Mouse (Mus musculus): ENCODE data around the gene Aco2. TPM values are rescaled to one million over a fixed set of nuclear protein-coding genes. Genes with fewer than 3 reads are reported as not detected.

Aco2 gene
- polyA plus RNA-seq, 1 experiment from 2014 or later = 171 TPM

GRCm38 (mm10) chr15:81840306-81840705 is 31.8 kb upstream of the Aco2 start:
- no peaks in the 10 kb centered on the region for H3K9me3 ChIP-seq (ENCODE audit: control insufficient read depth, low read length)

GRCm38 (mm10) chr15:81842275-81842674 is 29.8 kb upstream of the Aco2 start:
- Histone ChIP-seq H3K36me3 (ENCODE audit: control insufficient read depth, insufficient read depth, low read length) (no peaks in the 10 kb centered on the region), H3K4me3 (ENCODE audit: low read depth, low read length) (no peak overlapping the region), H3K9ac (ENCODE audit: low read length) (no peak overlapping the region), H3K27me3 (ENCODE audit: control insufficient read depth, insufficient read depth, low read length) (no peaks in the 10 kb centered on the region), H3K9me3 (ENCODE audit: control insufficient read depth, low read length) (no peaks in the 10 kb centered on the region), H3K4me1 (replicated peaks; ENCODE audit: control insufficient read depth, insufficient read depth, low read length) (no peaks in the 10 kb centered on the region), H3K4me2 (ENCODE audit: low read depth, low read length, severe bottlenecking) (no peak overlapping the region), H3K27ac (ENCODE audit: low read depth, low read length) (no peak overlapping the region)
- no peak for DNase-seq (ENCODE audit: low spot score)
- WGBS = 91% methylated on average over 7 of the region's 7 CpGs
- ATAC-seq (replicated peaks; ENCODE audit: low FRiP score) = no peak

More at GRCm38 (mm10) chr15:81840306-81840705, 31.8 kb upstream of the Aco2 start:
- Histone ChIP-seq H3K4me3 (ENCODE audit: low read depth, low read length) (no peak overlapping the region), H3K36me3 (ENCODE audit: control insufficient read depth, insufficient read depth, low read length) (no peaks in the 10 kb centered on the region), H3K4me1 (replicated peaks; ENCODE audit: control insufficient read depth, insufficient read depth, low read length) (0 out of 2 replicates have a peak, but pooled peaks cover 2% of the 10 kb centered on the region), H3K27me3 (ENCODE audit: control insufficient read depth, insufficient read depth, low read length) (no peaks in the 10 kb centered on the region; the same call in 1 of the 2 replicates), H3K9ac (ENCODE audit: low read length) (no peak overlapping the region), H3K27ac (ENCODE audit: low read depth, low read length) (no peak overlapping the region), H3K4me2 (ENCODE audit: low read depth, low read length, severe bottlenecking) (no peak overlapping the region)
- 93% methylated on average over 7 of the region's 7 CpGs for WGBS
- no peak for ATAC-seq (replicated peaks; ENCODE audit: low FRiP score)
- DNase-seq (ENCODE audit: low spot score) = no peak

DNA sequence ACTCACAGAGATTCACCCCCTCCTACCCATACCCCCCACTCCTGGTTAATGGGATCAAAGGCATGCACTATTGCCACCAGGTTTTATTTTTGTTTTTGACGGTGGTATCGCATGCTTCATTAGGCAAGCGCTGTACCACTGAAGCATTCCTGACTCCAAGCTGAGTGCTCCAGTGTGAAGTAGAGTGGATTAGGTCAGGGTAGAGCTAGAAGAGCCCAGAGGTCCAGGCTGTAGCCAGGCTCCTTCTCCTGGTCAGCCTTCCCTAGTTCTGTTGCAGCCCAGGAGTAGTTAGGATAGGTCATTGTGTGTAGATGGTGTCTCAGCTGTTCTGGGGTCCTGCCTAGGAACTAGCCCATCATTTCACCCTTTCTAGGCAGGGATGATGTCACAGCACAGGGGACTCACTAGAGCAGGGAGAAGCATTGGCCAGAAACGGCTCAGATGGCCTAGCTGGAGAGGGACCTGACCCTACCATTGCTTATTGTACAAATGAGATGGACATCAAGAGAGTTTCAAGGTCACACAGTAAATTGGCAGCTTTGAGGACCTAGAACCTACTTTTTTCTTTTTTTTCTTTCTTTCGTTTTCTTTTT is 27.0 kb upstream of the Aco2 start:
- H3K36me3 ChIP-seq (ENCODE audit: control insufficient read depth, insufficient read depth, low read length) = no peaks in the 10 kb centered on the region; the same call in 1 of the 2 replicates
- H3K27ac ChIP-seq (ENCODE audit: low read depth, low read length) = no peak overlapping the region
- H3K4me2 ChIP-seq (ENCODE audit: low read depth, low read length, severe bottlenecking) = no peak overlapping the region
- no peak overlapping the region for H3K9ac ChIP-seq (ENCODE audit: low read length)
- H3K27me3 ChIP-seq (ENCODE audit: control insufficient read depth, insufficient read depth, low read length) = no peaks in the 10 kb centered on the region
- 64% methylated on average over 5 of the region's 5 CpGs for WGBS
- H3K4me3 ChIP-seq (ENCODE audit: low read depth, low read length) = no peak overlapping the region
- no peaks in the 10 kb centered on the region for H3K4me1 ChIP-seq (replicated peaks; ENCODE audit: control insufficient read depth, insufficient read depth, low read length)
- DNase-seq (ENCODE audit: low spot score) (no peak), ATAC-seq (replicated peaks; ENCODE audit: low FRiP score) (no peak)
- H3K9me3 ChIP-seq (ENCODE audit: control insufficient read depth, low read length) = no peaks in the 10 kb centered on the region

GRCm38 (mm10) chr15:81845724-81846123 is 26.4 kb upstream of the Aco2 start:
- H3K36me3 ChIP-seq (ENCODE audit: control insufficient read depth, insufficient read depth, low read length) = peaks cover 2% of the 10 kb centered on the region; the same call in 1 of the 2 replicates
- no peak overlapping the region for H3K4me3 ChIP-seq (ENCODE audit: low read depth, low read length)
- DNase-seq (ENCODE audit: low spot score) = no peak
- H3K9me3 ChIP-seq (ENCODE audit: control insufficient read depth, low read length) = no peaks in the 10 kb centered on the region
- no peaks in the 10 kb centered on the region for H3K4me1 ChIP-seq (replicated peaks; ENCODE audit: control insufficient read depth, insufficient read depth, low read length)
- 35% methylated on average over 4 of the region's 4 CpGs for WGBS
- H3K27ac ChIP-seq (ENCODE audit: low read depth, low read length) = no peak overlapping the region
- H3K9ac ChIP-seq (ENCODE audit: low read length) = no peak overlapping the region
- no peak for ATAC-seq (replicated peaks; ENCODE audit: low FRiP score)
- no peak overlapping the region for H3K4me2 ChIP-seq (ENCODE audit: low read depth, low read length, severe bottlenecking)
- no peaks in the 10 kb centered on the region for H3K27me3 ChIP-seq (ENCODE audit: control insufficient read depth, insufficient read depth, low read length)

DNA sequence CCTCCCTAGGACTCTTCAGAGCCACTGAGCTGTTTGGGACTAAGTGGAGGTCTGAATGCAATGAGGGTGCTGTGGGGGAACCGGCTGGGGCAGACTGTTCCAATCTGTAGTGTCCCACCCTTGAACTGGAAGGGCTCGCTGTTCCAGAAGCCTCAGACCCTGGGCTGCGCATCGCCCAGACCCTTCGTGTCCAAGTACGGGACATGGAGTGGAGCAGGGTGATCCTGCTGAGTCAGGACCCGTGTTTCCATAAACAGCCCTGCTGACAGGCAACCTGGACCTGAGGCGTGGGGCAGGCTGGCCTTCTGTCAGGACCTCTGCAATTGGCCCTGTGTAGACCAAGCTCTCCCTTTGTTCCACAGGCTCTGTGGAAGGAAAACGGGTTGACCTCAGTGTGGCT is 25.4 kb upstream of the Aco2 start:
- H3K27me3 ChIP-seq (ENCODE audit: control insufficient read depth, insufficient read depth, low read length) = no peaks in the 10 kb centered on the region
- ATAC-seq (replicated peaks; ENCODE audit: low FRiP score) (no peak), DNase-seq (ENCODE audit: low spot score) (no peak)
- no peak overlapping the region for H3K27ac ChIP-seq (ENCODE audit: low read depth, low read length)
- WGBS = 90% methylated on average over 9 of the region's 9 CpGs
- no peaks in the 10 kb centered on the region for H3K9me3 ChIP-seq (ENCODE audit: control insufficient read depth, low read length)
- H3K4me3 ChIP-seq (ENCODE audit: low read depth, low read length) = no peak overlapping the region
- H3K4me2 ChIP-seq (ENCODE audit: low read depth, low read length, severe bottlenecking) = no peak overlapping the region
- peaks cover 6% of the 10 kb centered on the region; the same call in 1 of the 2 replicates for H3K36me3 ChIP-seq (ENCODE audit: control insufficient read depth, insufficient read depth, low read length)
- H3K4me1 ChIP-seq (replicated peaks; ENCODE audit: control insufficient read depth, insufficient read depth, low read length) = no peaks in the 10 kb centered on the region
- no peak overlapping the region for H3K9ac ChIP-seq (ENCODE audit: low read length)

DNA sequence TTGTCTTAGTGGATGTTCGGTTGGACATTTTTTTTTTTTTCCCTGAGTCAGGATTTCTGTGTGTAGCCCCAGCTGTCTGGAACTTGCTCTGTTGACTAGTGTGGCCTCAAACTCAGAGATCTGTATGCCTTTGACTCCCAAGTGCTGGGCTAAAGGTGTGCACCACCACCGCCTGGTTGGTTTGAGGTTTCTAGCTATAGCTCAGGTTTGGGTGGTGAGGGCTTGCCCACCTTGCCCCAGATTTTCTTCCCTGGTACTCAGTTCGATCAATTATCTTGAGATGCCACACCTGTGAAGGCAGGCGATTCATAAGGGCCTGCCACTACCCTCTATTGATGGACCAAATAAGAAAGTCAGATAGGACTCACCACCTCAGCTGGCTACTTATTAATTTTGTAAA is 24.9 kb upstream of the Aco2 start:
- Histone ChIP-seq H3K9me3 (ENCODE audit: control insufficient read depth, low read length) (no peaks in the 10 kb centered on the region), H3K4me1 (replicated peaks; ENCODE audit: control insufficient read depth, insufficient read depth, low read length) (no peaks in the 10 kb centered on the region), H3K27ac (ENCODE audit: low read depth, low read length) (no peak overlapping the region), H3K9ac (ENCODE audit: low read length) (no peak overlapping the region), H3K27me3 (ENCODE audit: control insufficient read depth, insufficient read depth, low read length) (no peaks in the 10 kb centered on the region), H3K4me2 (ENCODE audit: low read depth, low read length, severe bottlenecking) (no peak overlapping the region), H3K4me3 (ENCODE audit: low read depth, low read length) (no peak overlapping the region), H3K36me3 (ENCODE audit: control insufficient read depth, insufficient read depth, low read length) (peaks cover 6% of the 10 kb centered on the region; the same call in 1 of the 2 replicates)
- 89% methylated on average over 4 of the region's 4 CpGs for WGBS
- DNase-seq (ENCODE audit: low spot score) = no peak
- ATAC-seq (replicated peaks; ENCODE audit: low FRiP score) = no peak

DNA sequence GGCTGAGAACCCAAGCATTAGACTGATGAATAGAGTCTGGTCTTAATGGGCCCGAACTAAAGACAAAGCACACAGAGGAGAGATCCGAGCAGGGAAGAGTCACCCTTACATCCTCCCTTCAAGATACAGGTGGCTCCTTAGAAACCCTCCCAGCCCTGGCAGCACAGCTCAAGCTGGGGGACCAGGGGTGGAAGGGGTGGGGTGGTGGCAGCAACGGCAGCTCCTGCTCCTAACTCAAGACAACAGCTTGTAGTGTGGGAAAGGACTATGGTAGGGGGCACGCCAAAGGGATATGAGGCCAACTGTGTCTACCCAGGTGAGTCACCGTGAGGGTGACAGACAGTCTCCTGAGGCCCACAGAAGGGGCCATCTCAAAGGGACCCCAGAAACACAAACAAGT is 24.2 kb upstream of the Aco2 start:
- no peaks in the 10 kb centered on the region for H3K4me1 ChIP-seq (replicated peaks; ENCODE audit: control insufficient read depth, insufficient read depth, low read length)
- DNase-seq (ENCODE audit: low spot score) (no peak), ATAC-seq (replicated peaks; ENCODE audit: low FRiP score) (no peak)
- H3K9me3 ChIP-seq (ENCODE audit: control insufficient read depth, low read length) = no peaks in the 10 kb centered on the region
- H3K4me2 ChIP-seq (ENCODE audit: low read depth, low read length, severe bottlenecking) = no peak overlapping the region
- H3K4me3 ChIP-seq (ENCODE audit: low read depth, low read length) = no peak overlapping the region
- H3K9ac ChIP-seq (ENCODE audit: low read length) = no peak overlapping the region
- H3K36me3 ChIP-seq (ENCODE audit: control insufficient read depth, insufficient read depth, low read length) = peaks cover 6% of the 10 kb centered on the region; the same call in 1 of the 2 replicates
- 88% methylated on average over 5 of the region's 5 CpGs for WGBS
- no peak overlapping the region for H3K27ac ChIP-seq (ENCODE audit: low read depth, low read length)
- H3K27me3 ChIP-seq (ENCODE audit: control insufficient read depth, insufficient read depth, low read length) = no peaks in the 10 kb centered on the region

- ATAC-seq (replicated peaks; ENCODE audit: low FRiP score) (no peak), DNase-seq (ENCODE audit: low spot score) (peak; percentile 64)
- H3K4me1 ChIP-seq (replicated peaks; ENCODE audit: control insufficient read depth, insufficient read depth, low read length) = no peaks in the 10 kb centered on the region
- H3K27ac ChIP-seq (ENCODE audit: low read depth, low read length) = no peak overlapping the region
- no peaks in the 10 kb centered on the region for H3K9me3 ChIP-seq (ENCODE audit: control insufficient read depth, low read length)
- WGBS = 45% methylated on average over 7 of the region's 7 CpGs
- H3K4me2 ChIP-seq (ENCODE audit: low read depth, low read length, severe bottlenecking) = no peak overlapping the region
- no peaks in the 10 kb centered on the region for H3K27me3 ChIP-seq (ENCODE audit: control insufficient read depth, insufficient read depth, low read length)
- H3K4me3 ChIP-seq (ENCODE audit: low read depth, low read length) = no peak overlapping the region
- no peak overlapping the region for H3K9ac ChIP-seq (ENCODE audit: low read length)
- peaks cover 6% of the 10 kb centered on the region; the same call in 1 of the 2 replicates for H3K36me3 ChIP-seq (ENCODE audit: control insufficient read depth, insufficient read depth, low read length)
Measured at GRCm38 (mm10) chr15:81848301-81848700, 23.8 kb upstream of the Aco2 start.

GRCm38 (mm10) chr15:81849104-81849503 is 23.0 kb upstream of the Aco2 start:
- peaks cover 6% of the 10 kb centered on the region; the same call in 1 of the 2 replicates for H3K36me3 ChIP-seq (ENCODE audit: control insufficient read depth, insufficient read depth, low read length)
- H3K4me1 ChIP-seq (replicated peaks; ENCODE audit: control insufficient read depth, insufficient read depth, low read length) = no peaks in the 10 kb centered on the region
- H3K9ac ChIP-seq (ENCODE audit: low read length) = no peak overlapping the region
- H3K27ac ChIP-seq (ENCODE audit: low read depth, low read length) = no peak overlapping the region
- no peaks in the 10 kb centered on the region for H3K9me3 ChIP-seq (ENCODE audit: control insufficient read depth, low read length)
- H3K4me2 ChIP-seq (ENCODE audit: low read depth, low read length, severe bottlenecking) = no peak overlapping the region
- no peak overlapping the region for H3K4me3 ChIP-seq (ENCODE audit: low read depth, low read length)
- DNase-seq (ENCODE audit: low spot score) (no peak), ATAC-seq (replicated peaks; ENCODE audit: low FRiP score) (no peak)
- WGBS = 89% methylated on average over 9 of the region's 9 CpGs
- no peaks in the 10 kb centered on the region for H3K27me3 ChIP-seq (ENCODE audit: control insufficient read depth, insufficient read depth, low read length)
